Mouse (Mus musculus) myocyte (in vitro differentiated cells): ENCODE results near the gene Efcab11.

Source experiments
- CEBPB ChIP-seq: IDR thresholded peaks from 2 replicates; pipeline ENCODE4 v1.6.1; 2011; ENCODE audit warnings: mild to moderate bottlenecking, moderate library complexity; ENCODE audit not compliant: poor library complexity, insufficient read depth, severe bottlenecking
- E2F4 ChIP-seq: IDR thresholded peaks from one replicate; pipeline ENCODE4 v1.6.1; 2011; ENCODE audit warnings: mild to moderate bottlenecking, control low read depth, moderate library complexity; ENCODE audit not compliant: insufficient read depth
- MAX ChIP-seq: IDR thresholded peaks from one replicate; pipeline ENCODE4 v1.6.1; 2011; ENCODE audit warnings: low read depth, mild to moderate bottlenecking, control low read depth
- MYOD1 ChIP-seq, 3 experiments: IDR thresholded peaks; one replicate each; pipeline ENCODE4 v1.6.1; 2011; ENCODE audit warnings: control low read depth in 2 of 3, low read depth in 2 of 3, mild to moderate bottlenecking in 2 of 3, moderate library complexity in 1 of 3; ENCODE audit not compliant: insufficient read length in 2 of 3, control insufficient read depth in 1 of 3
- MYOG ChIP-seq, 3 experiments: IDR thresholded peaks; one replicate each; pipeline ENCODE4 v1.6.1; 2011; ENCODE audit warnings: control low read depth in 2 of 3, low read depth in 2 of 3, mild to moderate bottlenecking in 2 of 3; ENCODE audit not compliant: insufficient read length in 2 of 3, control insufficient read depth in 1 of 3, insufficient read depth in 1 of 3
- POLR2A ChIP-seq: IDR thresholded peaks from one replicate; pipeline ENCODE4 v1.6.1; 2011; ENCODE audit warnings: low read depth, mild to moderate bottlenecking, control low read depth, moderate library complexity; ENCODE audit not compliant: insufficient read length
- POLR2AphosphoS2 ChIP-seq: IDR thresholded peaks from one replicate; pipeline ENCODE4 v1.6.1; 2011; ENCODE audit warnings: low read depth, control low read depth; ENCODE audit not compliant: insufficient read length
- REST ChIP-seq: IDR thresholded peaks from one replicate; pipeline ENCODE4 v1.6.1; 2011; ENCODE audit warnings: mild to moderate bottlenecking, control low read depth, moderate library complexity; ENCODE audit not compliant: insufficient read depth, insufficient read length
- SRF ChIP-seq: IDR thresholded peaks from one replicate; pipeline ENCODE4 v1.6.1; 2011; ENCODE audit warnings: low read depth; ENCODE audit not compliant: control insufficient read depth, insufficient read length
- TCF12 ChIP-seq: IDR thresholded peaks from one replicate; pipeline ENCODE4 v1.6.1; 2011; ENCODE audit warnings: mild to moderate bottlenecking, control low read depth; ENCODE audit not compliant: poor library complexity, insufficient read depth, severe bottlenecking
- TCF3 ChIP-seq: IDR thresholded peaks from one replicate; pipeline ENCODE4 v1.6.1; 2011; ENCODE audit warnings: low read depth, control low read depth; ENCODE audit not compliant: insufficient read length
- USF1 ChIP-seq: IDR thresholded peaks from one replicate; pipeline ENCODE4 v1.6.1; 2011; ENCODE audit warnings: low read depth, mild to moderate bottlenecking, control low read depth, moderate library complexity

GRCm38 (mm10) chr12:99883000-99883712, 1.1 kb downstream of the Efcab11 start:
- no peak for TF ChIP-seq REST
- TF ChIP-seq POLR2A, result peak; percentile 90
- TF ChIP-seq USF1, result no peak
- TF ChIP-seq MYOG (IDR thresholded peaks at IDR 0.05; ENCODE audit: control insufficient read depth in 1 of 3, insufficient read depth in 1 of 3, insufficient read length in 2 of 3, low read depth in 2 of 3), result no peak
- TF ChIP-seq CEBPB, result no peak
- peak; percentile 97 for TF ChIP-seq POLR2AphosphoS2
- TF ChIP-seq E2F4, result peak; percentile 91
- no peak for TF ChIP-seq TCF12
- TF ChIP-seq MYOD1 (IDR thresholded peaks at IDR 0.05; ENCODE audit: control insufficient read depth in 1 of 3, insufficient read length in 2 of 3, low read depth in 2 of 3), result no peak
- TF ChIP-seq MAX, result no peak
- no peak for TF ChIP-seq TCF3
- no peak for TF ChIP-seq SRF
